Mouse (Mus musculus) kidney, embryonic 16.5 days (tissue): ENCODE results near the gene Ranbp17. TPM values are rescaled to one million over a fixed set of nuclear protein-coding genes. Genes with fewer than 3 reads are reported as not detected.

ENCODE experiments used
- ATAC-seq: fragments of 200-750 bp; cut with Nextera tagmentation; 2 replicates; pipeline ENCODE4 v1.8.0; 2017; ENCODE audit warnings: moderate TSS enrichment; ENCODE audit not compliant: low FRiP score, low TSS enrichment
- H3K27ac ChIP-seq: fragments of 300-500 bp; sonication (generic); 2 replicates; pipeline ENCODE4 v1.5.1; 2014; ENCODE audit warnings: low read length
- H3K27me3 ChIP-seq: fragments of 300-500 bp; sonication (generic); 2 replicates; pipeline ENCODE4 v1.6.1; 2014; ENCODE audit warnings: low read length, control low read depth, mixed read lengths; ENCODE audit not compliant: insufficient read depth
- H3K36me3 ChIP-seq: fragments of 300-500 bp; sonication (generic); 2 replicates; pipeline ENCODE4 v1.6.1; 2014; ENCODE audit warnings: low read length, control low read depth, mixed read lengths; ENCODE audit not compliant: insufficient read depth
- H3K4me1 ChIP-seq: fragments of 300-500 bp; sonication (generic); 2 replicates; pipeline ENCODE4 v1.6.1; 2014; ENCODE audit warnings: low read length, control low read depth, mixed read lengths; ENCODE audit not compliant: insufficient read depth
- H3K4me2 ChIP-seq: fragments of 300-500 bp; sonication (generic); replicated peaks from 2 replicates; pipeline ENCODE4 v1.6.1; 2014; ENCODE audit warnings: low read depth, low read length
- H3K4me3 ChIP-seq: fragments of 300-500 bp; sonication (generic); 2 replicates; pipeline ENCODE4 v1.5.1; 2014; ENCODE audit warnings: mild to moderate bottlenecking, low read length
- H3K9ac ChIP-seq: fragments of 300-500 bp; sonication (generic); replicated peaks from 2 replicates; pipeline ENCODE4 v1.6.1; 2014; ENCODE audit warnings: low read length
- H3K9me3 ChIP-seq: fragments of 300-500 bp; sonication (generic); 2 replicates; pipeline ENCODE4 v1.6.1; 2016; ENCODE audit warnings: low read length, control low read depth
- WGBS: fragments of 180-500 bp; shearing (Covaris S2); extraction: QIAGEN DNeasy Blood & Tissue Kit; methylation state at CpG from one replicate; pipeline ENCODE4 v1.1.7; 2014; 5-methylcytosine and 5-hydroxymethylcytosine counted together
- polyA plus RNA-seq: library from polyadenylated mRNA; unstranded; fragments of >200 nt; fragmentation: Nextera tagmentation; extraction: Ambion mirVana; gene quantifications from 2 replicates; pipeline ENCODE4 v1.2.1, GENCODE M21; 2015

The Ranbp17 gene
- 4.7 and 6.6 TPM in 2 replicates for polyA plus RNA-seq

DNA sequence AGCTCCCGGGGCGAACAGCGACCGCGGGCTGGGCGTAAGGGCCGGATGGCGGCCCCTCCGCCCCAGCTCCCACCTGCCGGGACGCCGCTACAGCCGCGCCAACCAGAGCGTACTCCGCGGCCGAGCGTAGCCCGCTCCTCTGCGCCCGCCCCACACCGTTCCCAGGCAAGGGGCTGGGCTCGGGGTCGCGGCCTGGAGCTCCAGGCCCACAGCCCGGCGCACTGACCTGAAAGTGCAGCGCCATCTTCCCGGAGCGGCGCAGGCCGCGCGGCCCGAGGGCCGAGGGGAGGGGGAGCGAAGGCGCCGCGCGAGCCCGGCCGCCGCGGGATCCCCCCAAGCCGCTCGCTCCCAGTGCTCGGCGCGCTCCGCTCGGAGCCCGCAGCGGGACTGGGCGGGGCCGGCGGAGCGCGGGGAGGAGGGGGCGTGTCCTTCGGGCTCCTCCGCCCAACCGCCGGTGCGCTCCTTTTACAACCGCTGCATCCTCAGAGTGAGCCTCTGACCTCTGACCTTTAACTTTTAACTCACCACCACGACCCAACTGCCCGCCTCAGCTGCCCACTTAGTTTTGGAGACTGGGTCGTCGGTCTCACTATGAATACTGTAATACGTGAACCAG is at the start of gene Ranbp17:
Gene Ranbp17 (minus strand): TSS at position 371 of the 616 bp plus-strand sequence.
- Histone ChIP-seq H3K4me2 (peak within 1 kb of the TSS; percentile 86), H3K27ac (peak within 1 kb of the TSS; percentile 71), H3K27me3 (no peaks in the 10 kb centered on the region), H3K9ac (peak within 1 kb of the TSS; percentile 84), H3K4me1 (peaks cover 3% of the 10 kb centered on the region; the same call in 1 of the 2 replicates), H3K9me3 (no peaks in the 10 kb centered on the region), H3K4me3 (peak within 1 kb of the TSS; percentile 84), H3K36me3 (no peaks in the 10 kb centered on the region)
- ATAC-seq = peak; percentile 90
- 1% methylated on average over 54 of the region's 72 CpGs for WGBS

DNA sequence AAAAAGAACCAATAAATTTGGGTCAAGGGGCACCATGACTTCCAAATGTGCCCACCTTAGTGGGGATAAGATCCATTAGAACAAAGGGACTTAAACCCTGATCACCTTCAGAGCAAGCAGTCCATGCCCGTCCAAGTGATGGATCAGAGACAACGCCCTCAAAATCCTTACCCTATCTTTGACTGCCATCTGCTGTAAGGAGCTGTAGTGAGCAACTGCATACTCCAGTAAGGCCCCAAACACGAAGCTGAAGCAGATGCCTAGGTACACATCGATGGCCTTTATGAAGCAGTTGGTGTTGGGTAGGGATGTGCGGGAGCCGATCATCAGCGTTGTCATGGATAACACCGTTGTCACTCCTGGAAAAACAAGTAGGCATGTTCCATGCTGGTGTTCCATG is 40.6 kb upstream of the Ranbp17 start:
- 80% methylated on average over 8 of the region's 8 CpGs for WGBS
- no peak overlapping the region for H3K4me2 ChIP-seq
- no peaks in the 10 kb centered on the region for H3K36me3 ChIP-seq
- no peak for ATAC-seq
- H3K9me3 ChIP-seq = no peaks in the 10 kb centered on the region
- H3K27ac ChIP-seq = no peak overlapping the region
- no peak overlapping the region for H3K9ac ChIP-seq
- no peak overlapping the region for H3K4me3 ChIP-seq
- no peaks in the 10 kb centered on the region for H3K27me3 ChIP-seq
- 0 out of 2 replicates have a peak, but pooled peaks cover 3% of the 10 kb centered on the region for H3K4me1 ChIP-seq

DNA sequence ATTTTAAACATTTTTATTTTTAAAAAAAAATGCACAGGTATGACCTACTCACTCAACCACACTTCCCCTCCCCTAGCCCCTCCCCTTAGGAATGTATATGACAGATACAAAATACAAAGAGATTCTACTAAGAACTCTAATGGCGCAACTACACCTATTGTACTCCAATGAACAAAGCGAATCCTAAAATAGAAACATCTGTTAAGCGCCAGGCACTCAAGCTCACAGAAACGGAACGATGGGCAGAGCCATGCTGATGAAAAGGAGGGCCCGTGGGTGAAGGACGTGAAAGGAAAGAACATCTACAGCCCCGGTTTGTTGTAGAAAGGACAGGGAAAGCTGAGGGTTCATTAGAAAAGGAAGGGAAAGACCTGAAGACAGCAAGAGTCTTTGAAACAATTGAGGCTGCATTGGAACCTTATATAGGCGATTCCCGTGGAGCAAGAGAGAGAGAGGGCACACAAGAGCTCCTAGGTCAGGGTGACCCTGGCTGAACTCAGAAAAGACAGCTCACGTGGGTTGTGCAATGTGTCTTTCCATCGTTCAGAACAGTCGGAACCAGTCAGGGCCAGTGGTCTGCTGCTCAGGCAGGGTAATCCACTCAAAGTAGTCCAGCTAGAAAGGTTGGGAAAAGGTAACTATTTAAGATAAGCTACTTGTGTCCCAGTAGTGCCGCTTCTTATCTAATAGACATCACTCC is 37.5 kb upstream of the Ranbp17 start:
- no peak overlapping the region for H3K27ac ChIP-seq
- WGBS = 75% methylated on average over 14 of the region's 14 CpGs
- H3K36me3 ChIP-seq = no peaks in the 10 kb centered on the region
- no peaks in the 10 kb centered on the region for H3K9me3 ChIP-seq
- no peak for ATAC-seq
- no peak overlapping the region for H3K4me3 ChIP-seq
- no peak overlapping the region for H3K9ac ChIP-seq
- no peaks in the 10 kb centered on the region for H3K27me3 ChIP-seq
- no peak overlapping the region for H3K4me2 ChIP-seq
- H3K4me1 ChIP-seq = no peaks in the 10 kb centered on the region

DNA sequence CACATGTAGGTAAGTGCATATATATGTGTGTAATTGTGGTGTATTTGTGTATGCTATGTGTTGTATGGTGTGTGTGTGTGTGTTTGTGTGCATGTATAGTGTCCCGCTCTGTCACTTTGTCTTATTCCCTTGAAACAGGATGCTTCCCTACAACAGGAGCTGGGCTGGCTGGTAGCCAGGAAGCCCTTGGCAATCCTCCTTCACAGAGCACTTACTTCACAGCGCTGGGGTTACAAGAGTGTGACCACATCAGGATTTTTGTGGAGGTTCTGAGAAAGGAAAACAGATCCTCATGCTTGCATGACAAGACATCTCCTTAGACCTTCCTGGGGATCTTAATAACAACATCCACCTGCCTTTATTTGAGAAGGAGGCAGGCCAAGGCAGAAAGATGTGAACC is 33.8 kb upstream of the Ranbp17 start:
- no peak overlapping the region for H3K4me2 ChIP-seq
- no peaks in the 10 kb centered on the region for H3K36me3 ChIP-seq
- WGBS = 63% methylated on average over 2 of the region's 2 CpGs
- no peak overlapping the region for H3K4me3 ChIP-seq
- no peaks in the 10 kb centered on the region for H3K9me3 ChIP-seq
- no peak overlapping the region for H3K27ac ChIP-seq
- no peaks in the 10 kb centered on the region for H3K4me1 ChIP-seq
- no peaks in the 10 kb centered on the region for H3K27me3 ChIP-seq
- no peak for ATAC-seq
- no peak overlapping the region for H3K9ac ChIP-seq

DNA sequence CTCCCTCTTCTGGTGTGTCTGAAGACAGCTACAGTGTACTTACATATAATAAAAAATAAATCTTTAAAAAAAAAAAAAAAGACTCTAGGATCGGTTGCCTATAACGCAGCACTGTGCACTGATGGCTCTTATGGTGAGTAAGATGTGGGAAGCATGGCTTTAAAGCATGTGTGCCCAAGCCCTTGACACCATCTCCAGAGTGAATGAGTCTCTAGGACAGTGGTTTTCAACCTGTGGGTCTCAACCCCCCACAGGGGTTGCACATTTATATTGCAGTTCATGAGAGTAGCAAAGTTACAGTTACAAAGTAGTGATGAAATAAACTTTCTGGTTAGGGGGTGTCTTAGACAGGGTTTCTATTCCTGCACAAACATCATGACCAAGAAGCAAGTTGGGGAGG is 31.4 kb upstream of the Ranbp17 start:
- Histone ChIP-seq H3K4me1 (no peaks in the 10 kb centered on the region), H3K4me2 (no peak overlapping the region), H3K27me3 (no peaks in the 10 kb centered on the region), H3K36me3 (no peaks in the 10 kb centered on the region), H3K9me3 (no peaks in the 10 kb centered on the region), H3K27ac (no peak overlapping the region), H3K9ac (no peak overlapping the region), H3K4me3 (no peak overlapping the region)
- no peak for ATAC-seq
- WGBS = 90% methylated on average over 2 of the region's 2 CpGs

GRCm38 (mm10) chr11:33544121-33544520 is 30.6 kb upstream of the Ranbp17 start:
- Histone ChIP-seq H3K4me2 (no peak overlapping the region), H3K27ac (no peak overlapping the region), H3K27me3 (no peaks in the 10 kb centered on the region), H3K9me3 (no peaks in the 10 kb centered on the region), H3K4me3 (no peak overlapping the region), H3K4me1 (no peaks in the 10 kb centered on the region), H3K9ac (no peak overlapping the region), H3K36me3 (no peaks in the 10 kb centered on the region)
- 63% methylated on average over 11 of the region's 11 CpGs for WGBS
- no peak for ATAC-seq

DNA sequence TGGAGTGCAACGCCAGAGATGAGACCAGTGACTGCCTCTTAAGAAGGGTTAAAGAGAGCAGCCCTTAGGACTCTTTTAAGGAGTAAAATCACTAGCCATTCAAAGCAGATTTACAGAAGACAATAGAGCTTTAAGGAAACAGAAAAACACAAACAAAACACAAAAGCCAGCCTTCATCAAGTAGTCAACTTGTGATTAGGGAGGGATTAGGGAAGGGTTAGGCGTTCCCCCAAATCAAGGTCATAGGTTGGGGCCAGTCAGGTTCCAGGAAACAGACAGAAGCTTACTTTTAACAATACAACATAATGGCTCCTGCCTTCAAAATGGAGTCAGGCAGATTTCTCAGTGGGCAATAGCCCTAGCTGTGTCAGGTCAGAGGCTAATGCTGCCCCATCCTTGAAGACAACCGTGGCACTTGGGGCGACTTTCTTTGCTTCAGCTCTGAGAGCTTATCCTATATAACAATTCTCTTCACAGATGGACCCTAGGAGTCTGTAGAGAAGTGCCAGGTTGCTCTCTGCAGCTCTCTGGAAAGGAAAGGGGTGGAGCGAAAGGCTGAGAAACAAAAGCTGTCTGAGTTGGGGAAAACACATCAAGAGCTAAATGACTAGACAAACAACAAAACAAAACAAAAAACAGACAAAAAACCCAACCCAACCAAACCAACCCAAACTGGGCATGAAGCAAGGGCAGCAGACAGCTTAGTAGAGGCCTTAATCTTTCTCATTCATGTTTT is 24.0 kb upstream of the Ranbp17 start:
- 86% methylated on average over 5 of the region's 5 CpGs for WGBS
- H3K9ac ChIP-seq = no peak overlapping the region
- H3K4me3 ChIP-seq = no peak overlapping the region
- no peaks in the 10 kb centered on the region for H3K27me3 ChIP-seq
- no peaks in the 10 kb centered on the region for H3K9me3 ChIP-seq
- no peak overlapping the region for H3K27ac ChIP-seq
- no peaks in the 10 kb centered on the region for H3K4me1 ChIP-seq
- ATAC-seq = no peak
- no peaks in the 10 kb centered on the region for H3K36me3 ChIP-seq
- H3K4me2 ChIP-seq = no peak overlapping the region

DNA sequence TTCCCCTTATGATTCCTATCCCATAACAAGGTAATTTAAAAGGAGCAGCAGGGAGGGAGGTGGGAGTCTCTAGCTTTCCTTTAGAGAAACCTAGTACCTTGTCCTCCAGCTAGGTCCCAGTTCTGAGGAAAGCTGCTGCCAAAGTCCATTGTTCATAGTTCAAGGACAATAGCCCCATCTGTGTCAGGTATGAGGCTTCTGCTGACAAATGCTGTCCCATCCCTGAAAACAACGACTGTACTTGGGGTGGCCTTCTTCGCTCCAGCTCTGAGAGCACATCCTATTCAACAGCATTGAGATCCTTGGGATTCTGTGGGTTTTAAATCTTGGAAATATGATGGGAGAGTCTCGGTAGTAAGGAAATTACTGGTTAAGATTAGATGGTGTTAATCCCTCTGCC is 23.1 kb upstream of the Ranbp17 start:
- Histone ChIP-seq H3K4me1 (no peaks in the 10 kb centered on the region), H3K36me3 (no peaks in the 10 kb centered on the region), H3K4me2 (no peak overlapping the region), H3K27me3 (no peaks in the 10 kb centered on the region), H3K9ac (no peak overlapping the region), H3K4me3 (no peak overlapping the region), H3K9me3 (no peaks in the 10 kb centered on the region), H3K27ac (no peak overlapping the region)
- 89% methylated on average over 3 of the region's 3 CpGs for WGBS
- no peak for ATAC-seq

DNA sequence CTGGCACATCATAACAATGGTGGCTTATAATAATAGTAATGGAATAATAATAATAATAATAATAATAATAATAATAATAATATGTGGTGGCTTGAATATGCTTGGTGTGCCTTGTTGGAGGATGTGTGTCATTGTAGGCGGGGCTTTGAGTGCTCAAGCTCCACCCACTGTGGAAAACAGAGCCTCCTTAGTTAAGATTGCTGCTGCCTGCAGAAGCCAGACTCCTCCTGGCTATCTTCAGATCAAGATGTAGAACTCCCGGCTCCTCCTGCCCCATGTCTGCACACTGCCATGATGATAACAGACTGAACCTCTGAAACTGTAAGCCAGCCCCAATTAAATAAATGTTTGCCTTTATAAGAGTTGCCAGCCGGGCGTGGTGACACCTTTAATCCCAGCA is 21.0 kb upstream of the Ranbp17 start:
- Histone ChIP-seq H3K9me3 (no peaks in the 10 kb centered on the region), H3K9ac (no peak overlapping the region), H3K36me3 (no peaks in the 10 kb centered on the region), H3K4me2 (no peak overlapping the region), H3K27ac (no peak overlapping the region), H3K27me3 (no peaks in the 10 kb centered on the region), H3K4me1 (no peaks in the 10 kb centered on the region), H3K4me3 (no peak overlapping the region)
- no peak for ATAC-seq
- WGBS = 87% methylated on average over 4 of the region's 4 CpGs

- no peak overlapping the region for H3K27ac ChIP-seq
- 52% methylated on average over 3 of the region's 3 CpGs for WGBS
- no peak overlapping the region for H3K4me2 ChIP-seq
- no peaks in the 10 kb centered on the region for H3K4me1 ChIP-seq
- no peaks in the 10 kb centered on the region for H3K9me3 ChIP-seq
- no peaks in the 10 kb centered on the region for H3K27me3 ChIP-seq
- no peak overlapping the region for H3K9ac ChIP-seq
- ATAC-seq = no peak
- H3K36me3 ChIP-seq = no peaks in the 10 kb centered on the region
- no peak overlapping the region for H3K4me3 ChIP-seq
These were observed 20.0 kb upstream of the Ranbp17 start for GRCm38 (mm10) chr11:33533577-33533976.
